20 mouse cellular contexts compared by ENCODE assay signal in genomic region chr2:96504140-96504539, GRCm38 (mm10).
DNase-seq lines count a peak whose midpoint lies in the region; ATAC-seq and TF ChIP-seq lines count a peak whose summit lies in the region.
"Had no signal": no experiment of that assay in that cellular context is flagged by ENCODE, and none has a peak within 500 bp of the region (broad histone marks: within the 10 kb centered on the region; RNA-seq: fewer than 3 reads in every experiment).

No protein-coding gene starts in this region.

- H3K4me3 ChIP-seq in hindbrain, embryonic 13.5 days, result no peak overlapping the region
- no peak overlapping the region for H3K4me3 ChIP-seq in midbrain, postnatal 0 days (ENCODE audit: low read depth, low read length)
- no peak overlapping the region for H3K4me3 ChIP-seq in left cerebral cortex, adult 2 months
- H3K4me3 ChIP-seq: embryonic facial prominence, embryonic 10.5 days; forebrain, embryonic 15.5 days had no signal

- H3K27me3 ChIP-seq in hindbrain, embryonic 13.5 days, result no peaks in the 10 kb centered on the region
- no peaks in the 10 kb centered on the region for H3K27me3 ChIP-seq in midbrain, postnatal 0 days (ENCODE audit: insufficient read depth, low read length)
- H3K27me3 ChIP-seq: forebrain, embryonic 15.5 days had no signal

- no peak overlapping the region for H3K9ac ChIP-seq in hindbrain, embryonic 13.5 days
- no peak overlapping the region for H3K9ac ChIP-seq in midbrain, postnatal 0 days (replicated peaks; ENCODE audit: low read length, poor library complexity, severe bottlenecking)
- H3K9ac ChIP-seq: forebrain, embryonic 15.5 days had no signal

- H3K27ac ChIP-seq in hindbrain, embryonic 13.5 days, result no peak overlapping the region
- no peak overlapping the region for H3K27ac ChIP-seq in midbrain, postnatal 0 days (ENCODE audit: low read depth, low read length)
- no peak overlapping the region for H3K27ac ChIP-seq in left cerebral cortex, adult 2 months
- H3K27ac ChIP-seq: embryonic facial prominence, embryonic 10.5 days; forebrain, embryonic 15.5 days had no signal

- H3K9me3 ChIP-seq in hindbrain, embryonic 13.5 days, result no peaks in the 10 kb centered on the region
- no peaks in the 10 kb centered on the region for H3K9me3 ChIP-seq in midbrain, postnatal 0 days (ENCODE audit: low read length)
- H3K9me3 ChIP-seq: embryonic facial prominence, embryonic 10.5 days; forebrain, embryonic 15.5 days; G1E had no signal

- no peaks in the 10 kb centered on the region for H3K4me1 ChIP-seq in hindbrain, embryonic 13.5 days (replicated peaks)
- H3K4me1 ChIP-seq in midbrain, postnatal 0 days (ENCODE audit: insufficient read depth, low read length), result no peaks in the 10 kb centered on the region
- H3K4me1 ChIP-seq: embryonic facial prominence, embryonic 10.5 days; forebrain, embryonic 15.5 days had no signal

- H3K36me3 ChIP-seq in hindbrain, embryonic 13.5 days, result no peaks in the 10 kb centered on the region
- no peaks in the 10 kb centered on the region for H3K36me3 ChIP-seq in midbrain, postnatal 0 days (ENCODE audit: insufficient read depth, low read length)
- H3K36me3 ChIP-seq: embryonic facial prominence, embryonic 10.5 days; forebrain, embryonic 15.5 days; G1E had no signal

- WGBS in hindbrain, embryonic 13.5 days, result 40% methylated on average over 6 of the region's 6 CpGs
- WGBS in midbrain, postnatal 0 days, result 54% methylated on average over 6 of the region's 6 CpGs

- no peak overlapping the region for H3K4me2 ChIP-seq in hindbrain, embryonic 13.5 days
- H3K4me2 ChIP-seq in midbrain, postnatal 0 days (ENCODE audit: low read depth, low read length, poor library complexity, severe bottlenecking), result no peak overlapping the region
- H3K4me2 ChIP-seq: forebrain, embryonic 15.5 days; heart, embryonic 11.5 days; liver, embryonic 11.5 days had no signal

- intact Hi-C loops in heart, postnatal 25 days (cut with DNase I), result no loop called here
- intact Hi-C loops in left cerebral cortex, adult 2 months (cut with DNase I), result no loop called here

- no peak for TF ChIP-seq CTCF in midbrain, postnatal 0 days (IDR thresholded peaks at IDR 0.05)
- TF ChIP-seq CTCF in left cerebral cortex, adult 2 months (IDR thresholded peaks at IDR 0.05), result no peak

- DNase-seq in frontal cortex, postnatal 14 days (ENCODE audit: low spot score in 2 of 2), result no peak
- DNase-seq in Muller cell, postnatal 12 days (ENCODE audit: inconsistent ontology term), result peak; percentile 3
- peak; percentile 38 for DNase-seq in midbrain, postnatal 0 days (ENCODE audit: low spot score)
- no peak for DNase-seq in heart, postnatal 25 days (ENCODE audit: low spot score)
- no peak for DNase-seq in urinary bladder, postnatal 4 days (ENCODE audit: low spot score in 2 of 2)
- no peak for DNase-seq in left cerebral cortex, adult 2 months (ENCODE audit: extremely low spot score in 1 of 2, low spot score in 2 of 2)
- DNase-seq: adrenal gland, postnatal 36 days; cerebellum, adult 8-10 months; heart, postnatal 14 days; kidney, adult 8-10 months; kidney, postnatal 14 days; lung, adult 18-20 months; lung, postnatal 14 days had no signal

- peak; percentile 96 for ATAC-seq in frontal cortex, adult (ENCODE audit: low TSS enrichment)
- peak; percentile 80 for ATAC-seq in hindbrain, embryonic 13.5 days (ENCODE audit: low FRiP score)
- no peak for ATAC-seq in midbrain, postnatal 0 days (ENCODE audit: low FRiP score)
- ATAC-seq: forebrain, embryonic 15.5 days had no signal

Comparison
In these comparisons a context has a peak if more than half of its experiments do, and no peak if none do; other contexts are left out.
1. DNase-seq: peak in Muller cell, postnatal 12 days (single experiment) and midbrain, postnatal 0 days (single experiment); none in frontal cortex, postnatal 14 days (0 of 2), heart, postnatal 25 days (single experiment), urinary bladder, postnatal 4 days (0 of 2) and left cerebral cortex, adult 2 months (0 of 2).